In genomic region chr13:10002916-10003315, GRCm38 (mm10) we compare ENCODE assay signal across 16 mouse cellular contexts.
DNase-seq lines count a peak whose midpoint lies in the region; TF ChIP-seq lines count a peak whose summit lies in the region.
"Had no signal": no experiment of that assay in that cellular context is flagged by ENCODE, and none has a peak within 500 bp of the region (broad histone marks: within the 10 kb centered on the region; RNA-seq: fewer than 3 reads in every experiment).

No protein-coding gene starts in this region.

- H3K27ac ChIP-seq in cerebellum, adult 2 months (ENCODE audit: insufficient read depth, low read length): no peak overlapping the region
- H3K27ac ChIP-seq: forebrain, embryonic 15.5 days; hindbrain, embryonic 15.5 days had no signal

- no peaks in the 10 kb centered on the region for H3K4me1 ChIP-seq in cerebellum, adult 2 months (ENCODE audit: control insufficient read depth, insufficient read depth, low read length)
- H3K4me1 ChIP-seq: hindbrain, embryonic 15.5 days had no signal

- peak; percentile 57 to 69 for DNase-seq in cerebellum, postnatal 10 days
- DNase-seq in cerebellum, adult 2 months: no peak
- peak; percentile 18 to 22 for DNase-seq in heart, adult 18-20 months
- no peak for DNase-seq in heart, postnatal 25 days (ENCODE audit: low spot score)
- peak; percentile 9 for DNase-seq in left cerebral cortex, postnatal 4 days
- DNase-seq in left cerebral cortex, postnatal 14 days (ENCODE audit: low spot score in 2 of 2): no peak
- DNase-seq in heart, postnatal 36 days: peak; percentile 3 to 4
- no peak for DNase-seq in retina, postnatal 1 day
- DNase-seq: adrenal gland, adult 8-10 months; adrenal gland, postnatal 36 days; B cell, adult 2 months; cerebellum, adult 8-10 months; gastrocnemius, postnatal 36 days; kidney, adult 11 months had no signal

- no peaks in the 10 kb centered on the region for H3K27me3 ChIP-seq in cerebellum, adult 2 months (ENCODE audit: control insufficient read depth, insufficient read depth, low read length)
- H3K27me3 ChIP-seq: forebrain, embryonic 15.5 days; hindbrain, embryonic 15.5 days had no signal

- 17% methylated on average over 4 of the region's 4 CpGs for WGBS in cerebellum, adult 2 months

- intact Hi-C loops in heart, postnatal 25 days (cut with DNase I): no loop called here
- intact Hi-C loops in left cerebral cortex, postnatal 4 days (cut with DNase I): no loop called here
- intact Hi-C loops in left cerebral cortex, postnatal 14 days (cut with DNase I): no loop called here
- intact Hi-C loops in heart, postnatal 36 days (cut with DNase I): no loop called here

- no peak overlapping the region for H3K4me3 ChIP-seq in cerebellum, adult 2 months (replicated peaks; ENCODE audit: insufficient read depth, low read depth, low read length)
- H3K4me3 ChIP-seq: forebrain, embryonic 15.5 days; hindbrain, embryonic 15.5 days had no signal

- TF ChIP-seq CTCF in cerebellum, adult 2 months (IDR thresholded peaks at IDR 0.05; ENCODE audit: borderline replicate concordance, insufficient read depth, low read depth, low read length): no peak

- TF ChIP-seq POLR2A in cerebellum, adult 2 months (IDR thresholded peaks at IDR 0.05; ENCODE audit: borderline replicate concordance, insufficient read depth, low read length): no peak

Comparison
In these comparisons a context has a peak if more than half of its experiments do, and no peak if none do; other contexts are left out.
1. DNase-seq: peak in cerebellum, postnatal 10 days (2 of 2), heart, adult 18-20 months (2 of 2), left cerebral cortex, postnatal 4 days (single experiment) and heart, postnatal 36 days (2 of 2); none in cerebellum, adult 2 months (0 of 2), heart, postnatal 25 days (single experiment), left cerebral cortex, postnatal 14 days (0 of 2) and retina, postnatal 1 day (single experiment).